Mouse (Mus musculus): ENCODE measurements around the gene Ttc23. TPM values are rescaled to one million over a fixed set of nuclear protein-coding genes. Genes with fewer than 3 reads are reported as not detected.

Ttc23 gene
- polyA plus RNA-seq, 1 experiment from 2014 or later = 5.4 TPM

DNA sequence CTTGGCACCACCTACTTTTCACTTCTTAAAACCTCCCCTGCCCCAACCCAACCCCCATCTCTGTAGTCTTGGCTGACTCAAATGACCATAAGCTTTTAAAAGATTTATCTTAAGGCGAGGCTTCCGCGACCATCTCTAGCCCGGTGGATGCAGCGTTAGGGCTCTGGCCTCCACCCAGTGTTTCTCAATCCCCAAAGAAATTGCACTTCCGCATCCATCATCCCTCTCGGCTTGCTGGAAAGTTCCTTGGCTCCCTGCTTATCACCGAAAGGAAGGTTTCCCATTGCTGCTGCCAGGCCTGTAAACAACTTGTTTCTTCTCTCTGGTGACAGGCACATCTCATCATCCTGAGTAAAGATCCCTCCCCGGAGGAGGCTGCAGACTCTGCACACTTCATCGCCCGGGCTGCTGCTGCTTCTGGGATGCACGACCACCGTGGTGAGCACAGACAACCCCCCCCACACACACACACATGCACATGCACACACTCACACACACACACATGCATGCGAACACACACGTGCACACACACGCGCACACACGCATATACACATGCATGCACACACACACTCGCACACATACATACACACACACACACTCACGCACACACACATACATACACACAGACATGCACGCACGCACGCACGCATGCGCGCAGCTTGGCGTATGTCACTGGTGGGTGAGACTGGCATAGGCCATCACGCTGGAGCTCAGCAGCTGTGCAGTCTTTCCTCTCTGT lies 50.9 kb downstream of the Ttc23 start:
- 0 out of 2 replicates have a peak, but pooled peaks cover 2% of the 10 kb centered on the region for H3K4me1 ChIP-seq (ENCODE audit: control insufficient read depth, insufficient read depth, low read length)
- no peaks in the 10 kb centered on the region for H3K9me3 ChIP-seq (replicated peaks; ENCODE audit: control insufficient read depth, low read length, poor library complexity, severe bottlenecking)
- H3K27ac ChIP-seq (ENCODE audit: low read length) = no peak overlapping the region
- H3K27me3 ChIP-seq (ENCODE audit: control insufficient read depth, insufficient read depth, low read depth, low read length) = no peaks in the 10 kb centered on the region
- ATAC-seq = no peak
- WGBS = 92% methylated on average over 28 of the region's 28 CpGs
- no peaks in the 10 kb centered on the region for H3K36me3 ChIP-seq (ENCODE audit: control insufficient read depth, insufficient read depth, low read length)
- no peak overlapping the region for H3K9ac ChIP-seq (ENCODE audit: low read depth, low read length)
- H3K4me3 ChIP-seq (ENCODE audit: low read depth, low read length) = no peak overlapping the region
- H3K4me2 ChIP-seq (ENCODE audit: low read length) = no peak overlapping the region

DNA sequence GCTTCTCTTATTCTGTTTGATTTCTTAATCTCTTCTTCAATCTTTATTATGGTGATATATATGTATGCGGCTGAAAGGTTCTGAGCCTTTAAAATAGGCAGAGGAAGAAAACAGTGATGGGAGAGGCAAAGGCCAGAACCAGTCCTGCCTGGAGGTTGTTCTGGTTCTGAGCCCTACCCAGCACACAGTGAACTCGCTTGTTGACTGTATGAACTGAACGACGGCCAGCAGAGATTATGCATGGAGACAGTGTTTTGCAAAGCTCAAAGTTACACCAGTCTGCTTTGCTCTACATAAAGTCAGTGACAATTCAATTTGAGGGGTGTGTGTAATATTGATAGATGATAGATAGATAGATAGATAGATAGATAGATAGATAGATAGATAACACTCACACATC lies 52.1 kb downstream of the Ttc23 start:
- no peak overlapping the region for H3K9ac ChIP-seq (ENCODE audit: low read depth, low read length)
- H3K27ac ChIP-seq (ENCODE audit: low read length) = no peak overlapping the region
- 93% methylated on average over 4 of the region's 4 CpGs for WGBS
- H3K4me1 ChIP-seq (ENCODE audit: control insufficient read depth, insufficient read depth, low read length) = 0 out of 2 replicates have a peak, but pooled peaks cover 2% of the 10 kb centered on the region
- H3K4me3 ChIP-seq (ENCODE audit: low read depth, low read length) = no peak overlapping the region
- H3K9me3 ChIP-seq (replicated peaks; ENCODE audit: control insufficient read depth, low read length, poor library complexity, severe bottlenecking) = no peaks in the 10 kb centered on the region
- no peak overlapping the region for H3K4me2 ChIP-seq (ENCODE audit: low read length)
- no peaks in the 10 kb centered on the region for H3K36me3 ChIP-seq (ENCODE audit: control insufficient read depth, insufficient read depth, low read length)
- no peak for ATAC-seq
- H3K27me3 ChIP-seq (ENCODE audit: control insufficient read depth, insufficient read depth, low read depth, low read length) = no peaks in the 10 kb centered on the region

DNA sequence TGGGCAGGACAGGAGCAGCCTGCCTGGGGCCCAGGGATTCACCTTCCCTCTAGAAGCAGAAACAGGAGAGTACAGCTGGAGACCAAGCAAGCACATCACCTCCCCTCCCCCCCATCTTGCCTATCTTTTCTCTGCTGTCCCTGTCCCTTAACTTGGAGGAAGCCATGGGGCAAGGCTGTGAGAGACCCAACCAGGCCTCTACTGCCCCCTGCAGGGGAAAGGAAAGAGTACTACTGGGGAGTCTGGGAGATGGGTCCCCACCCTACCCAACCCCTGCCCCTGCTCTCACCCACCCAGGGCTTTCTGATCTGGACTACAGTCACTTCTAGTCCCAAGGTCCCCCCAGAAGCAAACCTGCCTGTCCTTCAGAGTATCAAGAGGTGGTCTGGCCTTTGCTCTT lies 53.6 kb downstream of the Ttc23 start:
- Histone ChIP-seq H3K4me3 (ENCODE audit: low read depth, low read length) (no peak overlapping the region), H3K4me2 (ENCODE audit: low read length) (no peak overlapping the region), H3K27me3 (ENCODE audit: control insufficient read depth, insufficient read depth, low read depth, low read length) (no peaks in the 10 kb centered on the region), H3K27ac (ENCODE audit: low read length) (no peak overlapping the region), H3K36me3 (ENCODE audit: control insufficient read depth, insufficient read depth, low read length) (no peaks in the 10 kb centered on the region), H3K4me1 (ENCODE audit: control insufficient read depth, insufficient read depth, low read length) (0 out of 2 replicates have a peak, but pooled peaks cover 2% of the 10 kb centered on the region), H3K9me3 (replicated peaks; ENCODE audit: control insufficient read depth, low read length, poor library complexity, severe bottlenecking) (no peaks in the 10 kb centered on the region), H3K9ac (ENCODE audit: low read depth, low read length) (no peak overlapping the region)
- ATAC-seq = no peak

DNA sequence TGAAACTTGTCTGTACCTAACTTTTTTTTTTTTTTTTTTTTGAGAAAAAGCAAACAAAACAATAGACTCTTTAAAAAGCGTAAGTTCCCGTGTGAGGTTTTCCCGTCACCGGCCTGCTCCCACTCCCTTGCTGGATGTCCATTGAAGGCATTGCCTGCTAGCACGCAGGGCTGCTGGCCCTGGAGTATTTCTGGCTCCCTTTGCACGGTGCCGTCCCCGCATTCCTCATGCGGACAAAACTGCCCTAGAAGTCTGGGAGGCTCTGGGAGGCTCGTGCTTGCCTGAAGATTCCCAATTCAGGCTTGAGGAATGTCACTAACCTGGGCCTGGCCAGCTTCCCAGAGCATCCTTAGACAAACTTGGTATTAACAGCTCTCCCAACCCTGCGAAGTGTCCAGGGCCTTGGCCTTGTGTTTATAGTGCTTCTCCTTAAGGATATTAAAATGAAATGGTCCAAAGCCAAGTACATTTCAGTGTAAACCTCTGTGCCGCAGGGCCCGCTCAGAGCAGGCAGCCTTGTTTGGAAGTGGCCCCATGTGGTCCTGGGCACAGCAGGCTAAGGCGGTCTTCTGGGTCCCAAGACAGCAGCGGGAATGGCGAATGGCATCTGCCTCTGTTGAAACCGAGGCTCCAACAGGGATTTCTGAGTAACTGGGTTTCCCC lies 54.2 kb downstream of the Ttc23 start:
- Histone ChIP-seq H3K4me3 (ENCODE audit: low read depth, low read length) (no peak overlapping the region), H3K9ac (ENCODE audit: low read depth, low read length) (no peak overlapping the region), H3K9me3 (replicated peaks; ENCODE audit: control insufficient read depth, low read length, poor library complexity, severe bottlenecking) (no peaks in the 10 kb centered on the region), H3K4me2 (ENCODE audit: low read length) (no peak overlapping the region), H3K27me3 (ENCODE audit: control insufficient read depth, insufficient read depth, low read depth, low read length) (no peaks in the 10 kb centered on the region), H3K27ac (ENCODE audit: low read length) (no peak overlapping the region), H3K4me1 (ENCODE audit: control insufficient read depth, insufficient read depth, low read length) (0 out of 2 replicates have a peak, but pooled peaks cover 2% of the 10 kb centered on the region), H3K36me3 (ENCODE audit: control insufficient read depth, insufficient read depth, low read length) (no peaks in the 10 kb centered on the region)
- ATAC-seq = no peak
- WGBS = 69% methylated on average over 17 of the region's 17 CpGs

DNA sequence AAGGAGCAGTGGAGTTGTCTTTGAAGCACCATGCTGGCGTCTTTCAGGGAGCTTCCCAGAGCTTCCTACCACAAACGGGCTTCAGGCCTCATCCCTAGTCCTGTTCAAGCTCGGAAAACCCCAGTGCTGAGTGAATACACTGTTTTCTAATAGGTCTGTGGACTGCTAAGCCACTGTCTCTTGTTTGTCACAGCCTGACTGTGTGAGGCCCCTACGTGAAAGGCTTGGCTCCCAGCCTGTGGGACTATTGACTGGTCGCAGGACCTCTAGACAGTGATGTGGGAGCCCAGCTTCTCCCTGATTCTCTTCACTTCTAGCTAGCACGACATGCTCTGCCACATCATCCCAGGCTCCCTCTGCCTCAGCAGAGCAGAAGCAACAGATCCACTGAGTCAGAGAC lies 61.0 kb downstream of the Ttc23 start:
- 67% methylated on average over 6 of the region's 6 CpGs for WGBS
- H3K9me3 ChIP-seq (replicated peaks; ENCODE audit: control insufficient read depth, low read length, poor library complexity, severe bottlenecking) = peaks cover 3% of the 10 kb centered on the region; the same call in 1 of the 2 replicates
- ATAC-seq = 0 out of 2 replicates have a peak, but pooled peaks have one; percentile 51

DNA sequence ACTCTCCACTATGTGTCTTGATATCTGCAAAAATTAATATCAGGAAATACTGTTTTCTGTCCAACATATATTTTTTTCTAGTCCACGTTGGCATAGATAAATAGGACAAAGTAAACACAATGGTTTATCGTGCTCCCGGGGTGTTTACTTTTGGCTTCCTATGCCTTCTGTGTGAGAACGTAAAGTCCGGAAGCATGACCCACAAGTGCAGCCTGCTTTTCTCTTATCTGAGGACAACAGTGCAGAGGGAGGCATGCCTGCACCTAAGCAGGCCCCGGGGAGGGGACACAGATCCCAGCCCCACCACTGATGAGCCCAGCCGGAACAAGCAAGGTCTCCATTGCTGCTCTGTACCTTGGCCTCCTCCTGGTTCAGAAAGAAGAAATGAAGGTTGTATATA lies 63.0 kb downstream of the Ttc23 start:
- 85% methylated on average over 7 of the region's 7 CpGs for WGBS
- Histone ChIP-seq H3K27ac (ENCODE audit: low read length) (no peak overlapping the region), H3K4me1 (ENCODE audit: control insufficient read depth, insufficient read depth, low read length) (peaks cover 14% of the 10 kb centered on the region), H3K4me3 (ENCODE audit: low read depth, low read length) (no peak overlapping the region), H3K9me3 (replicated peaks; ENCODE audit: control insufficient read depth, low read length, poor library complexity, severe bottlenecking) (peaks cover 3% of the 10 kb centered on the region; the same call in 1 of the 2 replicates), H3K36me3 (ENCODE audit: control insufficient read depth, insufficient read depth, low read length) (no peaks in the 10 kb centered on the region), H3K4me2 (ENCODE audit: low read length) (no peak overlapping the region), H3K27me3 (ENCODE audit: control insufficient read depth, insufficient read depth, low read depth, low read length) (no peaks in the 10 kb centered on the region), H3K9ac (ENCODE audit: low read depth, low read length) (no peak overlapping the region)
- ATAC-seq = no peak

More for the DNA sequence above, 61.0 kb downstream of the Ttc23 start:
- no peak overlapping the region for H3K4me3 ChIP-seq (ENCODE audit: low read depth, low read length)
- H3K4me2 ChIP-seq (ENCODE audit: low read length) = no peak overlapping the region
- H3K4me1 ChIP-seq (ENCODE audit: control insufficient read depth, insufficient read depth, low read length) = no peaks in the 10 kb centered on the region
- no peaks in the 10 kb centered on the region for H3K27me3 ChIP-seq (ENCODE audit: control insufficient read depth, insufficient read depth, low read depth, low read length)
- H3K36me3 ChIP-seq (ENCODE audit: control insufficient read depth, insufficient read depth, low read length) = no peaks in the 10 kb centered on the region
- H3K27ac ChIP-seq (ENCODE audit: low read length) = no peak overlapping the region
- no peak overlapping the region for H3K9ac ChIP-seq (ENCODE audit: low read depth, low read length)

DNA sequence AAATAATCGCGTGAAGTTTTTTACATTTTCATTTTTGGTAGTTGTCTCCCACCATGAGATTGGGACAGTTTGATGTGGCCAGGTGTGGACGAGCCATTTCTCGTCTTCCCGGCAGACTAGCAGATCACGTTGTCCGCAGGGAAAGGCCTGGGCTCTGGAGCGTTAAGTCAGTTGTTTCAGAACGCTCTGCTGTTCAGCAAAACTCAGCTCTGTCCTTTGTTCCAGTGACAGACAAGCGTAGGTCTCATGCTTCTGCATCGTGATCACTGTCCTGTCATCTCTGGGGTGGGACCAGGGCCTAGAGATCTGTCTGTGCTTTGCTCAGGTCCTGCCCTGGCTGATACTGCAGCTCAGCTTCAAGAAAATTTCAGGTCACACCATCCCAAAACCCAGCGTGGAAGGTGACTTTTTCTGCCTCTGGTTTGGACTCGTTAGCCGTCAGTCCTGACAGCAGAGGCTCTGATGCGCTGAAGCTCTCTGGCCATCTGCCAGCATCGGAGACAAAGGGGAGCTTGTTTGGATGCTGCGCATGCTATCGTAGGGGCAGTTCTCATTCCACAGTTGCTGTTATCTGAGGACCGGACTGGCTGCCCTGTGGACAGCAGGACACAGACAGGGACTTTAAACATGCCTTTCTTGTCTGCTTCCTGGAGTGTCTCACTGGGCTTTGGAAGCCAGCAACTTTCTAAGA lies 66.8 kb downstream of the Ttc23 start:
- Histone ChIP-seq H3K9me3 (replicated peaks; ENCODE audit: control insufficient read depth, low read length, poor library complexity, severe bottlenecking) (peaks cover 3% of the 10 kb centered on the region; the same call in 1 of the 2 replicates), H3K4me3 (ENCODE audit: low read depth, low read length) (no peak overlapping the region), H3K9ac (ENCODE audit: low read depth, low read length) (0 out of 2 replicates have a peak overlapping the region, but pooled peaks have one; percentile 25), H3K27ac (ENCODE audit: low read length) (peak overlapping the region; percentile 60), H3K4me2 (ENCODE audit: low read length) (peak overlapping the region; percentile 28; the same call in 1 of the 2 replicates), H3K4me1 (ENCODE audit: control insufficient read depth, insufficient read depth, low read length) (peaks cover 14% of the 10 kb centered on the region), H3K36me3 (ENCODE audit: control insufficient read depth, insufficient read depth, low read length) (no peaks in the 10 kb centered on the region), H3K27me3 (ENCODE audit: control insufficient read depth, insufficient read depth, low read depth, low read length) (no peaks in the 10 kb centered on the region)
- WGBS = 42% methylated on average over 19 of the region's 19 CpGs
- ATAC-seq = peak; percentile 79

DNA sequence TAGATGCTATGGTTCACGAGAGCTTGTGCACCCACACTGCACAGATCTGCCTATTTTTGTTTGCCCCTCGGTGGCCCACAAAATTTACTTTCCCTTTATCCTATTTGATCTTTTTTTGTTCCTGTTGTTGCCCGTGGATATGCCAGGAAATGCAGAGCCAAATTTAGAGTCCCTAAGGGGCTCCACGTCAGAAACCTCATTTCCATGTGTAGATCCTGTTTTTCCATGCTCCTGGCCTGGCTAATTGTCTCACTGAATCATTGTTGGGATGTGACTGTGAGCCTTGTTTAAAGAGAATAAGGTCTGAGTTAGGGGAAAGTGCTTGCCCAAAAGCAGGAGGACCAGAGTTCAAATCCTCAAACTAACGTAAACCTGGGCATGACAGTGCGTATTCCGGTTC lies 68.0 kb downstream of the Ttc23 start:
- no peak for ATAC-seq
- 0 out of 2 replicates have a peak overlapping the region, but pooled peaks have one; percentile 28 for H3K27ac ChIP-seq (ENCODE audit: low read length)
- H3K4me3 ChIP-seq (ENCODE audit: low read depth, low read length) = no peak overlapping the region
- H3K4me1 ChIP-seq (ENCODE audit: control insufficient read depth, insufficient read depth, low read length) = peaks cover 14% of the 10 kb centered on the region
- WGBS = 68% methylated on average over 7 of the region's 7 CpGs
- no peaks in the 10 kb centered on the region for H3K27me3 ChIP-seq (ENCODE audit: control insufficient read depth, insufficient read depth, low read depth, low read length)
- H3K9ac ChIP-seq (ENCODE audit: low read depth, low read length) = no peak overlapping the region
- H3K9me3 ChIP-seq (replicated peaks; ENCODE audit: control insufficient read depth, low read length, poor library complexity, severe bottlenecking) = peaks cover 3% of the 10 kb centered on the region; the same call in 1 of the 2 replicates
- no peaks in the 10 kb centered on the region for H3K36me3 ChIP-seq (ENCODE audit: control insufficient read depth, insufficient read depth, low read length)
- H3K4me2 ChIP-seq (ENCODE audit: low read length) = no peak overlapping the region

All from midbrain, embryonic 16.5 days (tissue).